Comparison of ENCODE assay signal across 38 mouse cellular contexts in genomic region chr9:119255096-119255495, GRCm38 (mm10). TPM values are rescaled to one million over a fixed set of nuclear protein-coding genes. Genes with fewer than 3 reads are reported as not detected.
"Had no signal": no experiment of that assay in that cellular context is flagged by ENCODE, and none has a peak within 500 bp of the region (broad histone marks: within the 10 kb centered on the region; RNA-seq: fewer than 3 reads in every experiment).

No protein-coding gene starts in this region.

- H3K27me3 ChIP-seq: embryonic facial prominence, embryonic 12.5 days; embryonic facial prominence, embryonic 13.5 days; embryonic facial prominence, embryonic 15.5 days; forebrain, embryonic 12.5 days; forebrain, embryonic 13.5 days; forebrain, embryonic 15.5 days had no signal

- H3K4me1 ChIP-seq: embryonic facial prominence, embryonic 10.5 days; embryonic facial prominence, embryonic 12.5 days; embryonic facial prominence, embryonic 13.5 days; embryonic facial prominence, embryonic 15.5 days; forebrain, embryonic 10.5 days; forebrain, embryonic 12.5 days; forebrain, embryonic 13.5 days; forebrain, embryonic 15.5 days had no signal

- H3K9ac ChIP-seq: embryonic facial prominence, embryonic 12.5 days; embryonic facial prominence, embryonic 13.5 days; embryonic facial prominence, embryonic 15.5 days; forebrain, embryonic 12.5 days; forebrain, embryonic 13.5 days; forebrain, embryonic 15.5 days; forebrain, postnatal 0 days had no signal

- ATAC-seq: forebrain, embryonic 13.5 days; forebrain, embryonic 14.5 days; forebrain, embryonic 15.5 days; forebrain, embryonic 16.5 days; forebrain, postnatal 0 days had no signal

- H3K4me2 ChIP-seq: embryonic facial prominence, embryonic 12.5 days; embryonic facial prominence, embryonic 13.5 days; embryonic facial prominence, embryonic 15.5 days; forebrain, embryonic 12.5 days; forebrain, embryonic 13.5 days; forebrain, embryonic 15.5 days had no signal

- H3K27ac ChIP-seq: embryonic facial prominence, embryonic 10.5 days; embryonic facial prominence, embryonic 12.5 days; embryonic facial prominence, embryonic 13.5 days; embryonic facial prominence, embryonic 15.5 days; forebrain, embryonic 10.5 days; forebrain, embryonic 12.5 days; forebrain, embryonic 13.5 days; forebrain, embryonic 15.5 days; gastrocnemius, adult 2 months; heart, adult 2 months had no signal

- H3K4me3 ChIP-seq: embryonic facial prominence, embryonic 10.5 days; embryonic facial prominence, embryonic 12.5 days; embryonic facial prominence, embryonic 13.5 days; embryonic facial prominence, embryonic 15.5 days; erythroblast, embryonic 14.5 days; forebrain, embryonic 10.5 days; forebrain, embryonic 12.5 days; forebrain, embryonic 13.5 days; forebrain, embryonic 15.5 days; gastrocnemius, adult 2 months; heart, adult 2 months had no signal

- DNase-seq: cerebellum, adult 8-10 months; cerebellum, adult 9-10 months; cerebellum, adult 9-11 months; cerebellum, postnatal 10 days; cerebellum, postnatal 14 days; cerebellum, postnatal 25 days; cerebellum, postnatal 36 days; embryo, embryonic 11 days; forebrain, postnatal 0 days; gastrocnemius, adult 2 months; gastrocnemius, postnatal 10 days; gastrocnemius, postnatal 14 days; gastrocnemius, postnatal 25 days; gastrocnemius, postnatal 36 days; heart, adult 18-20 months; heart, adult 2 months had no signal

- H3K9me3 ChIP-seq: embryonic facial prominence, embryonic 10.5 days; embryonic facial prominence, embryonic 12.5 days; embryonic facial prominence, embryonic 13.5 days; embryonic facial prominence, embryonic 15.5 days; forebrain, embryonic 10.5 days; forebrain, embryonic 12.5 days; forebrain, embryonic 13.5 days; forebrain, embryonic 15.5 days had no signal

RNA-seq across cellular contexts. Expression of gene Slc22a13, which starts 46.2 kb away (rescaled TPM):
- total RNA-seq: common myeloid progenitor, adult 5-6 weeks; forebrain, postnatal 0 days; gastrocnemius, adult 18-20 months; gastrocnemius, adult 2 months; gastrocnemius, adult 8-10 months; gastrocnemius, postnatal 10 days; gastrocnemius, postnatal 14 days; gastrocnemius, postnatal 25 days; gastrocnemius, postnatal 4 days; granulocyte monocyte progenitor cell, adult 5-6 weeks; heart, adult 18-20 months; heart, adult 2 months had no signal
- polyA plus RNA-seq: cortical plate, adult 2 months; embryonic facial prominence, embryonic 10.5 days; embryonic facial prominence, embryonic 11.5 days; embryonic facial prominence, embryonic 12.5 days; embryonic facial prominence, embryonic 13.5 days; embryonic facial prominence, embryonic 14.5 days; embryonic facial prominence, embryonic 15.5 days; erythroblast, embryonic 14.5 days; forebrain, embryonic 10.5 days; forebrain, embryonic 11.5 days; forebrain, embryonic 12.5 days; forebrain, embryonic 13.5 days; forebrain, embryonic 14.5 days; forebrain, postnatal 0 days; frontal cortex, adult 2 months; gonadal fat pad, adult 2 months had no signal
